Comparison of ENCODE assay signal across 14 mouse cellular contexts in the genomic region with DNA sequence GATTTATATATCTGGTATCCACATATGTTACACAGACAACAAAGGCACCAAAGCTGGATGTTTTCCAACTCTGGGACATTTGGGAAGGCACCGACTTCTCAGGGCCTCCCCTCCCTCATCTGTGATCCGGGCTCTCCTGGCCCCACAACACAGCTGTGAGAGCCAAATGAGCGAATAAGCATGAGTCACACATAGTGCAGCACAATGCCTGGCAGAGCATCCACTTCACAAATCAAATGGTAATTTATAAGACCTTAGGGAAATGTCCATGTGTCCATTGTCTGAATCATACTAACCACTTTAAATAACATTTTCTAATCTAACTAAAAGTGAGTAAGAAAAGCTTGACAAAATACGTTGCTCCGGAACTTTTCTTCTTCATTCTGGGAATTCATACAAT.
A peak's percentile ranks its signal among the peaks of the same experiment; 100 is the strongest.
DNase-seq lines count a peak whose midpoint lies in the region; ATAC-seq and TF ChIP-seq lines count a peak whose summit lies in the region.
"Had no signal": no experiment of that assay in that cellular context is flagged by ENCODE, and none has a peak within 500 bp of the region (broad histone marks: within the 10 kb centered on the region; RNA-seq: fewer than 3 reads in every experiment).

No protein-coding gene starts in this region.

- TF ChIP-seq EP300 in stomach, postnatal 0 days (optimal IDR thresholded peaks at IDR 0.05): no peak
- TF ChIP-seq EP300 in liver, postnatal 0 days (IDR thresholded peaks at IDR 0.05; ENCODE audit: low read depth): no peak

- H3K4me3 ChIP-seq in heart, embryonic 10.5 days: no peak overlapping the region
- H3K4me3 ChIP-seq in midbrain, postnatal 0 days (ENCODE audit: low read depth, low read length): no peak overlapping the region
- no peak overlapping the region for H3K4me3 ChIP-seq in midbrain, embryonic 13.5 days (replicated peaks)
- H3K4me3 ChIP-seq in stomach, postnatal 0 days (ENCODE audit: low read depth, low read length): no peak overlapping the region
- H3K4me3 ChIP-seq in liver, postnatal 0 days (ENCODE audit: low read depth, low read length): no peak overlapping the region
- H3K4me3 ChIP-seq: embryonic facial prominence, embryonic 13.5 days; liver, embryonic 15.5 days had no signal

- no peaks in the 10 kb centered on the region for H3K9me3 ChIP-seq in heart, embryonic 10.5 days
- H3K9me3 ChIP-seq in midbrain, postnatal 0 days (ENCODE audit: low read length): no peaks in the 10 kb centered on the region
- H3K9me3 ChIP-seq in midbrain, embryonic 13.5 days: no peaks in the 10 kb centered on the region
- H3K9me3 ChIP-seq in stomach, postnatal 0 days (ENCODE audit: control insufficient read depth, low read length): no peaks in the 10 kb centered on the region
- H3K9me3 ChIP-seq in liver, postnatal 0 days (ENCODE audit: low read length): no peaks in the 10 kb centered on the region
- H3K9me3 ChIP-seq: embryonic facial prominence, embryonic 13.5 days; liver, embryonic 15.5 days had no signal

- no peak overlapping the region for H3K4me2 ChIP-seq in midbrain, postnatal 0 days (ENCODE audit: low read depth, low read length, poor library complexity, severe bottlenecking)
- H3K4me2 ChIP-seq in midbrain, embryonic 13.5 days (replicated peaks): no peak overlapping the region
- H3K4me2 ChIP-seq in stomach, postnatal 0 days (replicated peaks; ENCODE audit: low read depth): no peak overlapping the region
- no peak overlapping the region for H3K4me2 ChIP-seq in liver, postnatal 0 days (ENCODE audit: low read depth, low read length)
- H3K4me2 ChIP-seq: embryonic facial prominence, embryonic 13.5 days; liver, embryonic 15.5 days had no signal

- H3K9ac ChIP-seq in midbrain, postnatal 0 days (replicated peaks; ENCODE audit: low read length, poor library complexity, severe bottlenecking): no peak overlapping the region
- no peak overlapping the region for H3K9ac ChIP-seq in midbrain, embryonic 13.5 days (replicated peaks)
- no peak overlapping the region for H3K9ac ChIP-seq in stomach, postnatal 0 days (ENCODE audit: low read length)
- H3K9ac ChIP-seq in liver, postnatal 0 days (replicated peaks): no peak overlapping the region
- H3K9ac ChIP-seq: embryonic facial prominence, embryonic 13.5 days; liver, embryonic 15.5 days had no signal

- 89% methylated on average over 5 of the region's 5 CpGs for WGBS in heart, embryonic 10.5 days
- 80% methylated on average over 5 of the region's 5 CpGs for WGBS in midbrain, postnatal 0 days
- WGBS in midbrain, embryonic 13.5 days: 82% methylated on average over 5 of the region's 5 CpGs
- WGBS in stomach, postnatal 0 days: 43% methylated on average over 5 of the region's 5 CpGs
- 79% methylated on average over 5 of the region's 5 CpGs for WGBS in liver, postnatal 0 days (ENCODE audit: insufficient replicate concordance)

- no peaks in the 10 kb centered on the region for H3K27me3 ChIP-seq in heart, embryonic 10.5 days (ENCODE audit: insufficient read depth, poor library complexity, severe bottlenecking)
- H3K27me3 ChIP-seq in midbrain, postnatal 0 days (ENCODE audit: insufficient read depth, low read length): no peaks in the 10 kb centered on the region
- no peaks in the 10 kb centered on the region for H3K27me3 ChIP-seq in midbrain, embryonic 13.5 days
- no peaks in the 10 kb centered on the region for H3K27me3 ChIP-seq in stomach, postnatal 0 days (ENCODE audit: control insufficient read depth, insufficient read depth, low read length)
- H3K27me3 ChIP-seq in liver, postnatal 0 days (ENCODE audit: insufficient read depth, low read length): no peaks in the 10 kb centered on the region
- H3K27me3 ChIP-seq: CH12.LX; embryonic facial prominence, embryonic 13.5 days; liver, embryonic 15.5 days had no signal

- H3K4me1 ChIP-seq in heart, embryonic 10.5 days: no peaks in the 10 kb centered on the region
- no peaks in the 10 kb centered on the region for H3K4me1 ChIP-seq in midbrain, postnatal 0 days (ENCODE audit: insufficient read depth, low read length)
- no peaks in the 10 kb centered on the region for H3K4me1 ChIP-seq in midbrain, embryonic 13.5 days (replicated peaks)
- no peaks in the 10 kb centered on the region for H3K4me1 ChIP-seq in stomach, postnatal 0 days (replicated peaks; ENCODE audit: control insufficient read depth, insufficient read depth)
- no peaks in the 10 kb centered on the region for H3K4me1 ChIP-seq in liver, postnatal 0 days (ENCODE audit: insufficient read depth)
- H3K4me1 ChIP-seq: liver, embryonic 15.5 days had no signal

- intact Hi-C loops in gastrocnemius, postnatal 14 days (cut with DNase I; ENCODE audit: low total_unique reads): no loop called here

- no peak for ATAC-seq in midbrain, postnatal 0 days (ENCODE audit: low FRiP score)
- ATAC-seq in midbrain, embryonic 13.5 days: no peak
- ATAC-seq in stomach, postnatal 0 days (ENCODE audit: low FRiP score, low TSS enrichment): peak; percentile 47; the same call in 1 of the 2 replicates
- ATAC-seq in liver, postnatal 0 days: no peak
- ATAC-seq: intestine, embryonic 16.5 days had no signal

- no peak overlapping the region for H3K27ac ChIP-seq in heart, embryonic 10.5 days
- H3K27ac ChIP-seq in midbrain, postnatal 0 days (ENCODE audit: low read depth, low read length): no peak overlapping the region
- H3K27ac ChIP-seq in midbrain, embryonic 13.5 days: no peak overlapping the region
- no peak overlapping the region for H3K27ac ChIP-seq in stomach, postnatal 0 days (replicated peaks)
- no peak overlapping the region for H3K27ac ChIP-seq in liver, postnatal 0 days (ENCODE audit: low read depth)
- H3K27ac ChIP-seq: embryonic facial prominence, embryonic 13.5 days; liver, embryonic 15.5 days had no signal

- TF ChIP-seq CTCF in midbrain, postnatal 0 days (IDR thresholded peaks at IDR 0.05): no peak
- no peak for TF ChIP-seq CTCF in stomach, postnatal 0 days (IDR thresholded peaks at IDR 0.05; ENCODE audit: low read depth)
- no peak for TF ChIP-seq CTCF in liver, postnatal 0 days (IDR thresholded peaks at IDR 0.05; ENCODE audit: low read depth)

- DNase-seq in heart, adult 11 months: peak; percentile 96
- no peak for DNase-seq in heart, embryonic 10.5 days (ENCODE audit: low spot score)
- peak; percentile 17 for DNase-seq in midbrain, postnatal 0 days (ENCODE audit: low spot score)
- peak; percentile 44 for DNase-seq in gastrocnemius, postnatal 14 days
- DNase-seq in stomach, postnatal 0 days (ENCODE audit: low spot score): no peak
- no peak for DNase-seq in liver
- DNase-seq in liver, postnatal 0 days: no peak
- DNase-seq: cerebellum, adult 11-12 months; right cerebral cortex, adult 18-20 months had no signal

- H3K36me3 ChIP-seq in heart, embryonic 10.5 days: no peaks in the 10 kb centered on the region
- H3K36me3 ChIP-seq in midbrain, postnatal 0 days (ENCODE audit: insufficient read depth, low read length): no peaks in the 10 kb centered on the region
- no peaks in the 10 kb centered on the region for H3K36me3 ChIP-seq in midbrain, embryonic 13.5 days
- H3K36me3 ChIP-seq in stomach, postnatal 0 days (ENCODE audit: control insufficient read depth, insufficient read depth, low read length): no peaks in the 10 kb centered on the region
- H3K36me3 ChIP-seq in liver, postnatal 0 days (replicated peaks; ENCODE audit: insufficient read depth, low read length): no peaks in the 10 kb centered on the region
- H3K36me3 ChIP-seq: embryonic facial prominence, embryonic 13.5 days; liver, embryonic 15.5 days had no signal

Comparison
In these comparisons a context has a peak if more than half of its experiments do, and no peak if none do; other contexts are left out.
1. DNase-seq: peak in heart, adult 11 months (single experiment), midbrain, postnatal 0 days (single experiment) and gastrocnemius, postnatal 14 days (single experiment); none in heart, embryonic 10.5 days (single experiment), stomach, postnatal 0 days (single experiment), liver (single experiment) and liver, postnatal 0 days (single experiment).